Mouse (Mus musculus): Measurements from ENCODE around the gene Cntn1.

DNA sequence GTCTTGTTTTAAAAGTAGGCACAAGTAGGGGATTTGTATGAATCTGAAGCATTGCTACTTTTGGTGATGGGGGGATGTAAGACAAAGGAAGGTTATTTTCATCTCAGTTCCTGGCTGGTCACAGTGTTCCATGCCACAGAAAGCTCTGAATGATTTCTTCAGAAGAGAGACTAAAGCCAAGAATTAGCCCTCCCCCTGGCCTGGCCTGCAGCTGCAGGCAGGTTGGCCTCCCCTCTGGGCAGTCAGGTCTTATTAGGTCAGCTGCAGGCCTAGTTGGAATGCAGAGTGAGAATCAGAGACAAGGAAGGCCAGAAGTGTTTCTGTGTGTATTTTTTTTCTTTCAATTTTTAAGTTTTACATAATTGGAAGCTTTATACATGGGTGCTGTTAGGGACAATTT is 61.5 kb downstream of the Cntn1 start:
- TF ChIP-seq CTCF (IDR thresholded peaks at IDR 0.05; ENCODE audit: low read depth, low read length) = no peak
- TF ChIP-seq POLR2A (IDR thresholded peaks at IDR 0.05; ENCODE audit: borderline replicate concordance, low read depth, low read length) = no peak
